Mouse (Mus musculus): ENCODE measurements around the gene Slc12a7.

Slc12a7 gene

DNA sequence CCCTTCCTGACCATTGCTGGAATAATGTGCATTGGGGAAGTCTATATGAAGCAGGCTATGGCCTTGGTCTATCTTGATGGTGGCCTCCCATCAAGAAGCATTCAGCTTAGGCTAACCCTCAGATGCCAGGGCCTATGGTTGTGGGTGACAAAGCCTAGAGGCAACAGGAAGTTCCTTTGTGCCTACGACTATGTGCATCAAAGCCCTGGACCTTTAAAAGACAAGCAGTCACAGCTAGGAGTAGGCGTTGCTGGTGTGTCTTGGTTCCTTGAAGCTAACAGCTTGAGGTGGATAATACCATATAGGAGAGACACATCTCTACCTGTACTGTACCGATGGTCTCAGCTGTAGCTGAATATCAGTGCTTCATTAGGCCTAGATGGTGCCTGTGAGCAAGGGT is 27.2 kb downstream of the Slc12a7 start:
- DNase-seq (ENCODE audit: extremely low spot score, low read depth, low spot score), result no peak

DNA sequence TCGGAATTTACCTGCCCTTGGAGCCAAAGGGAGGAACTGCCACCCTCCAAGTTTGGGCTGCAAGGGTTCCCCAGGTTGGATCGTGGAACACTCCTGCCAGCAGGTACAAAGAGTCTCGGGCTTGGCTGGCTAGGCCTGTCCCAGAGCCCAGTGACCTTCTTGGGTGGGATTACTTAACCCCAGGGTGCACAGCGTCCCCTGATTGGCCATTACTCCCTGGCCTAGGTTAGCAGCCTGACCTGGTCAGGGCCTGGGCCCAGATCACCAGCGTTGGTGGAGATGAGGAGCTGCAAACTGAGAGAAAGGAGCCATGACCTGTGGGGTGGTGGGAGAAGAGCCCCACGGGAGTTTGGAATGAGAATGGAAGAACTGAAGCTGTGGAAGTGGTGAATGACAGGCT is 30.0 kb downstream of the Slc12a7 start:
- no peak for DNase-seq (ENCODE audit: extremely low spot score, low read depth, low spot score)

DNA sequence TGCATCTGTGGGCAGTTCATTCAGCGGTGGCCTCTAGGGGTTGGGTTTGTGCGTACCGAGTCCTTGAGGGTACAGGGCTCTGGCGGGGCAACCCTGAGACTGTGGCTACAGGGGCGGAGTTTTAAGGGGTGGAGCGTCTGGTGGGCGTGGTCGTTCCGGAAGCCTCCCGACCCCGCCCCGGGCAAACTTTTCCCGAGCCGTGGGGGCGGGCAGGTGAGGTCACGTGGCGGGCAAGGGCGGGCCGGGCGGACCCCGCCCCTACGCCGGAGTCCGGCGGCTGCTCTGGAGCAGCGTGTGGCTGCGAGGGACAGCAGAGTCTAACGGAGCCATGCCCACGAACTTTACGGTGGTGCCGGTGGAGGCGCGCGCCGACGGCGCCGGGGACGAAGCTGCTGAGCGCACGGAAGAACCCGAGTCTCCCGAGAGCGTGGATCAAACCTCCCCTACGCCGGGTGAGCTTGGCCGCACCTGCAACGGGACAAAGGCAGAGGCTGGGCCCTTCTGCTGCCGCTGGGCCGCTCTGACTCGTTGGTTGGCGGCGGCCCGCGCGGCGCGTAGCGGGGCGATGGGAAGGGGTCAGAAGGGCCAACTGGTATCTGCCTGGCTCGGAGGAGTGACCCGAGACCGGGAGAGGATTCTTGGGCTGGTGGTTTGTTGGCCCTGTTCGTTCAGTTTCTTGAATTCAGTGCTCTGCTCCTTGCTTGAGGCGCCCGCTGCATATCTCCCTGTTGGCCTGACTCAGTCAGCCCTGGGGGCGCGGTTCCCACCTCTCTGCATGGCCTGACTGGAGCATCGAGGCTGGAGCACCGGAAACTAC is 30.8 kb downstream of the Slc12a7 start:
- peak; percentile 54 for DNase-seq (ENCODE audit: extremely low spot score, low read depth, low spot score)

DNA sequence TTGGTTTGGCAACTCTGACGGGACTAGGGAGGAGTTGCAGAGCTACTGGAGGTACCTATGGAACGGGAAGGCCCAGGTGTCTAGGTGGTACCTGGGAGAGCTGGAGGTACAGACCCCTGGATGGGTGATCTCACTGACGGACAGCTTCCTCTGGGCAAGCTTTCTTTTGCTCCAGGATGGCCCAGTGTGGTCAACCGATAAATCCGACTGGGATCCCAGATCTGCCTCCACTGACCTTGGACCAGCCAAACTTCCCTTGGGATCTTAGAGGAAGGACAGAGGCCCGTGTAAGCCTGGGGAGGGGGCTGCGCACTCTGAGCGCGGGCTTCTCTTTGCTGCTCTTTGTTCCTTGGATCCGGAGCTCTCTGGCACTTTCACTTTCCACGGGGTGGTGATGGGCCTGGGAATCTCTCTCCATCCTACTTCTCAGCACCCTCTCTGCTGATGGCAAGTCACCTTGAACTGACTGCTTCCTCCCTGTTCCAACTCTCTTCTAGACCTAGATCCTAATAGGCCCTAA is 31.4 kb downstream of the Slc12a7 start:
- peak; percentile 30 for DNase-seq (ENCODE audit: extremely low spot score, low read depth, low spot score)

DNA sequence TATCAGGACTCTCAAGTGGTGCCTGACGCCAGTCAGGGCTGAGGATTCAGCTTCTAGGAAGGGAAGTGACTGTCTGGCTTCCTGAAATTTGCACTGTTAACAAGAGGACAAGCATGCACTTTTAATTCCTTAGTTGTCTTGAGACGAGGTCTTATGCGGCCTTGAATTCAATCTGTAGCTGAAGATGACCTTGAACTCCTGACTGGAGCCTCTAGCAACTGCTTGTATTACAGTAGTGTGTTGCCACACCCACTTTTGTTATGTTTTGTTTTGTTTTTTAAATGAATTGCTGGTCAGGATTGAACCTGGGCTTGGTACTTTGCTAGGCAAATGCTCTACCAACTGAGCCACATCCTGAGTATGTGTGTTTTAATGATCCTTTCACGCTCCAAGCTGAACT is 32.5 kb downstream of the Slc12a7 start:
- DNase-seq (ENCODE audit: extremely low spot score, low read depth, low spot score), result no peak

DNA sequence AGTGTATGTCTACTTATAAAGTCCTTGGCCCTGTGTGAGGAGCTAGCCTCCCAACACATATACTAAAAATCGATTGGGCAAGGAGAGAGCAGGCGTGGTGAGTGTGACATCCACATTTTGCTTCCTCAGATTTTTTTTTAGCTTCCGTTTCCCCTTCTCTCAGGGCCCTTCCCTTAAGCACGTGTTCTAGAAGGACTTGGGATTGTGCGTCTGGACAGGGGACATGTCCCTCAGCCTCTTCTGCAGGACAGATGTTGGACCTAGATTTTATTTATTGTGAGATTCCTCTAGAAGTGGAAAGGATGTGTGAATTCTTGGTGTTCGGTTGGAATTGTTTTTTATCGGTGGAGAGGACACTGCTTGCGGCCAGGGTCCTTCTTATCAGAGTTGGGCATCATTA is 34.3 kb downstream of the Slc12a7 start:
- no peak for DNase-seq (ENCODE audit: extremely low spot score, low read depth, low spot score)

DNA sequence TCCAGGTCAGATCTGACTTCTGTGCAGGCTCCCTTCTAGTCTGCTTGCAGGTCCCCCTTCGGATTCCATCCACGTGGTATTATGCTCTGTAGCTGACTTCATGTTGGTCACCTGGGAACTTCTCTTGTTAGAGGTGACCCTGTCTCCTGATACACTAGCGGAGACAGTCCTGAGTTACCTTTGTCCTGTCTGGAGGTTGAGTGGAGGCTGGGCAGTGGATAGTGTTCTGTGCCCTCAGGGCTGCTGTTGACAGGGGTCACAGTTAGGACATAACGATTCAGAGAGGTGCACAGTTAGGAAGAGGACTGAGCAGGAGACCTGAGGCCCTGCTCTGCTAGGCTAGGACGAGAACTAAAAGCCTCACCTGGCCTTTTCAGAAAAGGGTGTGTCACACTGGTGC is 34.9 kb downstream of the Slc12a7 start:
- DNase-seq (ENCODE audit: extremely low spot score, low read depth, low spot score), result no peak

DNA sequence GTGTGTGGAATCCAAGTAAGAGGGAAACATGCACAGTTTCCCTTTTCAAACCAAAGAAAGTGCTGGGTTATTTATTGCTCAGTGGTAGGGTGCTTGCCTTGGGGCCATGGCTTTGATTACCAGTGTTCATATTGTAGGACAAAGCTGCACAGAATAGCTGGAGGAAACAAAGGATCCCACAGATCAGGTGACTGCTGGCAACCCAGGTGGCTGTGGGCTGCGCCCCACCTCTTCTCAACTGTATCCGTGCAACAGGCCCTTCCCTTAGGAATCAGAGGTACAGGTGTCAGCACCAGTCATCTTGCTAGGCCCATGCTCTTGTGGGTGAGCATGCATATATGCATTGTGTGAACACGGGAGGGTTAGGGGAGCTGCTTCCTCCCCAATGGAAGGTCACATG is 35.4 kb downstream of the Slc12a7 start:
- DNase-seq (ENCODE audit: extremely low spot score, low read depth, low spot score), result no peak

DNA sequence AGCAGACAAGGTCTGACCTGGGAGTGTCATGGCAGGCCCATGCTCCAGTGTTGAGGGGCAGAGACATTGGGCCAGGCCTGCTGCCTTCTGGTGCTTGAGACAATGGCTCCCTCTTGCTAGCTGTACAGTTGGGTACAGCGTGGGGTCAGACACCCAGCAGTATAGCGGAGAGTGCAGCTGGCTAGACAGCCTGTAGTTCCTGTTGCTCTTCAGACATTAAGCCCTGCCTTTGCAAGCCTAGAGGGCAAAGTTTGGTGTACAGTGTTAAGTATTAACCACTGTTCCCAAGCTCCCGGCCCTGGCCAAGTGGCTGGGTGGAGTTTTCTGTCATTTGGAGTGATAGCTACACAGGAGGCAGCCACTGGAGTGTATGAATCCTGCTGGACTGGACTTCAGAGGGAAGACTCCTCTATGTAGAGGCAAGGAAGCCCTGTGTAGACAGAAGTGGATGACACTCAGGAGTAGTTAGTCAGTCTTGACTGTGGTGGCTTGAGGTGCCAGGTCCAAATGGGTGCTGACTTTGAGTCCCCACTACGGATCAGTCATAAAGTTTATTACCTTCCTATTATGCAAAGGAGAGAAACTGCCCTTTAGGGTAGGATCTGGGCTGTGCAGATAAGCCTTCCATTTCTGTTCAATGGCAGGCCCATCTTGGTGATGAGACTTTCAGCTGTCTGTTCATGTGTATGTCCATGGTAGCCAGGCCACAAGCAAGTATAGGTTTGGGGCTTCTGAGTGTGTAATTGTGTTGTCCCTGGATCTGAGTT is 37.2 kb downstream of the Slc12a7 start:
- no peak for DNase-seq (ENCODE audit: extremely low spot score, low read depth, low spot score)

DNA sequence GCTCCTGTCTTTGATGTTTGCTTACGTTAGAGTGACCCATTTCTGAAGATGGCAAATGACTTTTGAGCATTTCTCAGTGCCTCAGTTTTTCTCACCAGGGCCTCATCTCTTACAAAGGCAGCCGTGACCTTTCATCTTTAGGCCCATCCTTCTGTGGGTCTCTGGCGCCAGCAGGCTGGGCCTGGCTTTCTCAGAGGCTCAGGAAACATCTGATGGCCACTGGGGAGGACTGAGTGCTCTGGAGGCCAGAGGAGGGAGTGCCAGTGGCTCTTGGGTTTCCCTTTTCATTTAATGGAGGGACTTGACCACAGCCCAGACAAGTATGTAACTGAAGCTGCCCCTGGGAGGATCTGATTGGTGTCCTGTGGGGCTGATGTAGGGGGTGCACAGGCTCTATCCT is 38.2 kb downstream of the Slc12a7 start:
- no peak for DNase-seq (ENCODE audit: extremely low spot score, low read depth, low spot score)

DNA sequence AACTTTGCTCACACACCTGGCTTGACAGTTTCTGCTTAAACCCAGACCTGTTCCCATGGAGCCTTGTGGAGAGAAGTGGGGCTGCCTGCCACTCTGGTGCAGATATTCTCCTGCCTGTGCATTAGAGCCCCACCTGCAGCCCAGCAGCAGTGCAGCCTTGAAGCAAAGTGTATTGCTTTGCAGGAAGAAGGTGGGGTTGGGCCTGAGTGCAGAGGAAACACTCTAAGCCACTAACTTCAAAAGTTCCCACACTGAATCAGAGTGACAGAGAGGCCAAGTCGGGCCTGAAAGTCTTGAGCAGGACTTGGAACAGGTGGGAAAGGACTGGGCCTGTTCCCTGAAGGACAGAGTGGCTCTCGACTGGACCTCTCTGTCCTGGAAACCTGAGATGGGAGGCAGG is 39.8 kb downstream of the Slc12a7 start:
- no peak for DNase-seq (ENCODE audit: extremely low spot score, low read depth, low spot score)

DNA sequence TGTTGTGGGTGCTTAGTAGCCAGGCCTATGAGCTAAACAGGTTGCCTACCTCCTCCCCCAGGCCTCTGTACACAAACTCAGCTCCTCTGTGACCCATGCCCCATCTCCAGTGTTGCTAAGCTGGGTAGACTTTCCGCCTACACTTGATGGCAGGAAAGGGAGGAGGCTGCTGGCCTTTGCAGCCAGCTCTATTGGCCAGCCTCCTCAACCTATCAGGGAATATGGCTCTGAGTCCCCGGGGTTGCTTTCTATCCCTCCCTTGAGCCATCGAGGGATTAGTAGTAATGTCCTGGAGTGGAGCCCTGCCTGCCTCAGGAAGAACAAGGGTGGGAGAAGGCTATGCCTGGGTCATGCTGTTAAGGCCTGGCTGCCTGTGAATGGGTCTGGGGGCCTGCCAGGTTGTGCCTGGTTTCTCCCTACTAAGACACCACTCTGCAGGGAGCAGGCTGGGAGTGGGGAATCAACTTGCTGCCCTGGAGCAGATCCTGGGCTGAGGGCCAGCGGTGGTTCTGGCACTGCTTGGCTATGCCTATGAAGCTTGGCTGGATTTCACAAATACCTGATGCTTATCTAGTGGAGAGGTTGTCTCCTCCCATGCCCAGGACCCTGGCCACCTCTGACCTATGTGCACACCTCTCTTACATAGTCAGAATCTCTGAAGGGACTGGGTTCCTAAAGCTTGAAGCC is 40.8 kb downstream of the Slc12a7 start:
- no peak for DNase-seq (ENCODE audit: extremely low spot score, low read depth, low spot score)

DNA sequence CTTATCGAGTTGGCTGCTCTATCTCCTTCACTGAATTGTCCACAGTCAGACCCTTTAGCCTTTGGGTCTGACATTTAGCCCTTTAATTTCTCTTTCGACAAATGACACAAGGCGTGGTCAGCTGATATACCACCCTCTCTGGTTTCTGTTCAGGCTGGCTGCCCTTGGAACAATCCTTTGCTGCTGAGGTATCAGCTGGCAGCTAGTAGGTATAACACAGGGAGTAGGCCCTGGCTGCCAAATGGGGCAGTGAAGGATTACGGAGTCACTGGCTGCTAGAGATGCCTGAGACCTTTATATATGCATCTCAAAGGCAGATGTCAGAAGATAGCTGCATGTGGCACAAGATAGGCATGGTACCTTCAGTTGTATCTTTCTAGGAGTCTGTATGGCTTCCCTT is 42.9 kb downstream of the Slc12a7 start:
- DNase-seq (ENCODE audit: extremely low spot score, low read depth, low spot score), result no peak

DNA sequence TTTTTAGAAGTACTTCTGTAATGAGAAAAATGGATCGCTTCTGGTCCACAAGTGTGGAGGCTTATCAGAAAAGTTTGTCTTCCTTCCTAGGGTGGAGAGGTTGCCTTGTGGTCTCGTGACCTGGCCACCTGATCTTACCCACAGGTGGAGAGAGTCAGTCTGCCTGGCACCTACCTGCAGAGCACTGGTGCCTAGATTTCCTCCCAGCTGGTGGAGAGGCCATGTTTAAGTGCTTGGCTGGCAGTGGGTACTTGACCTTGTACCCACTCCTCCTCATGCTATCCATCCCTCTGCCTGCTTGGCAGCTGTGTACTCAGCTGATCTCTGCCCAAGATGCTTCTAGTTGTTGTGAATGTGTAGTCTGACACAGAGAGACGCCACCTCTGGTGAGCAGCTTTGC is 44.7 kb downstream of the Slc12a7 start:
- no peak for DNase-seq (ENCODE audit: extremely low spot score, low read depth, low spot score)

DNA sequence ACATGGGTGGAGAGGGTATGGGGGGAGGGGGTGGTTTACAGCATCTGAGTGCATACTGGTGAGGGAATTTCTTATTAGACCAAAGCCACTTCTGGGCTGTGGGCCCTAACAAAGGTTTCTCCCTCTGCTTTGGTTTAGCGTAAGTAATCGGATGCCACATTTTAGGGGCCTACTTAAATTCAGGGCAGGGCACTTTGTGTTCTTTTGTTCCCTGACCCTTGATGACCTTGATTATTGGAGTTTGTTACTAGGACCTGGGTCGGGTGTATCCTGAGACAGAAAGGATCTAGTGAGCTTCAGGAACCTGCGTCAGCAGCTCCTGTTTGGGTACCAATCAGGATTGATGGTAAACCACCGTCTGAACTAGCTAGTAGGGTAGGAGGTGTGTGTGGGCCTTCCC is 49.6 kb downstream of the Slc12a7 start:
- DNase-seq (ENCODE audit: extremely low spot score, low read depth, low spot score), result no peak

DNA sequence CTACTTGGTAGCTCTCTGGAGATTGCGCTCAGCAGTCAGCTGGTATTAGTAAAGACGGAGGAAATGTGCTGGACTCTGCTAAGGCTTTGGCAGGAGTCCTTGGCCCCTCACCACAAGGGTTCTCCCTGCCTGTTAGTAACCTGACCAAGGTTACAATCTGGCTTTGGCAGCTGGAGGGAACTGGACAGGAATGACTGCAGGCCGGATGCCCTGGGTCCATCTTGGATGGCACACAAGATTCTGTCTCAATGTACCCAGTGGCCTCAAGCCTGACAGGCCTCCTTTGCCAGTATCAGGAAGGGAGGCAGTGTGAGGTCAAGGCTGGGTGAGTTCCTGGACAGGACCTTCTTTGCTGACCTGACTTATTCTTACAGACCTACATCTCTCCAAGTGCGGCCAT is 59.3 kb downstream of the Slc12a7 start:
- no peak for DNase-seq (ENCODE audit: extremely low spot score, low read depth, low spot score)

DNA sequence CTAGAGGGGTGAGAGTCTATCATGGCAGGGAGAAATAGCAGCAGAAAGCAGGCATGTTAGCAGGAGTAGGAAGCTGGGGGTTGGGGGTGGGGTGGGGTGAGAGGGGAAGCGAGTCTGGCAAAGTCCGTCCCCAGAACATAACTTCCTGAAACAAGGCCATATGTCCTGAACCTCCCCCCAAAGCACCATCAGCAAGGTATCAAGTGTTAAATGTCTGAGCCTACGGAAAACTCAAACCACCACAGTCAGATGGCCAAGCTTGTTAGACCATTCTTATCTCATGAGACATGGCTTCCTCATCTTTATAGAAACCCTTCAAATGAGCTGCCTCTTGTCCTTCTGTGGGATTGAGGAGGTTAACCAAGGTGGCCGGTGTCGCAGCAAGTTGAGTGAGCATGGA is 60.3 kb downstream of the Slc12a7 start:
- no peak for DNase-seq (ENCODE audit: extremely low spot score, low read depth, low spot score)

DNA sequence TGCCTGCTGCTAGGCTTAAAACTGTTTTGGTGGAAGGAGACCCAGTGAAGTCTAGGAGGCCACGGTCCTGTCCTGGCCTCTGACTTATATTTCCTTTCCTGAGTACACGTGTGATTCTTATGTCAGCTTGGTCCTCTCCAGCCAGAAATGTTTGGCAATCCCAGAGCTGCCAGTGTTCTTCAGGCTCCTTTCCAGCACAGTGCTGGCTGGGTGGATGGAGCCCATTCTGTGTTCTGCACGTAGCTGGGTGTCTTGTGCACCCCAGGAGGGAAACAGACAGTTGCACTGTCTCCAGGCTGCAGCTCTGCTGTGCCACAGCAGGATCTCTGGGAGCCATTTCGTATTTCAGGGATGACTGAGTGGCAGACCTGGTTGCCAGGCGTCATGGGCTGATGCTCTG is 66.2 kb downstream of the Slc12a7 start:
- no peak for DNase-seq (ENCODE audit: extremely low spot score, low read depth, low spot score)

DNA sequence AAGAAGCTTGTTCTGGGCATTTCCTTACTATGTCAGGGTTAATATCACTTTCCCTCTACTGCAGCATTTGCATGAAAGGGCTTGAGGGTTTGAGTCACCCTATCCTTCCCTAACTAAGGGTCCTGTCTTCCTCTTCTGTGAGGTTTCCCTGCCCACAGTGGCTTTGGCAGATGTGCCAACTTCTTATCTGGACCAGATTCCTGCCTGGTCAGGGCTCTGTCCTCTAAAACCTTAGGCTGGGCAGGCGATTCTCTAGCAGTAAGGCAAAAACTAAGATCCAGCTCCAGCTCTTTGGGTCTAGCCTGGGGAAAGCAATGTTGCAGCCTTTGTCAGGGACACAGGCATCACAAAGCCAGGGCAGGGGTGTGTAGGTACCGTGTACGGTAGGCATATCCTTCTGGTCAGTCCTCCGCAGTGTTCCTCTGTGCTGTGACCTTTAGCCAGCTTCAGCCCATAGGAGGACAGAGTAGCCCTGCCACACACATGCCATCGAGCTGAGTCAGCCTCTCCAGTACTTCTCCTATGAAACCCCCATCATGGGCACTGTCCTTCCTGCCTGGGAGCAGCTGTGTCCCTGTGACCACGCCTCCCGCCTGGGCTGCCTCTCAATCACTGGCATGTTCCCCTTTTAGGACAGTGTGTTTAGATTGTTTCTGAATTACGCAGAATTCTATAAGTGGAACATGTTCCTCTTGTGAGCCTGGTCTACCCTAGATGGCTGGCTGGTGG is 70.7 kb downstream of the Slc12a7 start:
- DNase-seq (ENCODE audit: extremely low spot score, low read depth, low spot score), result no peak

DNA sequence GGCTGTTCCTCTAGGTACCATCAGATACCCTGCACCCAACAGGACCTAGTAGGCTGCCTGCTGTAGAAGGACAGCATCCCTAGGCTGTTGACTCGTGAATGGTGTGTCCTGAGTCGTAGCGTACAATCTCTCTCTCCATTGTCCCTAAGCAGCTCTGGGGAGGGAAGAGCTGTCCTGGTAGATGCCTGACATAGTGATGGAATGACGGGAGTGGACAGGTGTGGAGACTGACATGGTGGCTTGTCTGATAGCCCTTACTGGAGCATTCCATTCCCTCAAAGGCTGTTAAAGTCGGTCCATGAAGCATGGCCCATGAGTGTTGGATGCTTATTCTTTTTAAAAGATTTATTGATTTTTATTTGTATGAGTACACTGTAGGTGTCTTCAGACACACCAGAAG is 72.0 kb downstream of the Slc12a7 start:
- no peak for DNase-seq (ENCODE audit: extremely low spot score, low read depth, low spot score)

DNA sequence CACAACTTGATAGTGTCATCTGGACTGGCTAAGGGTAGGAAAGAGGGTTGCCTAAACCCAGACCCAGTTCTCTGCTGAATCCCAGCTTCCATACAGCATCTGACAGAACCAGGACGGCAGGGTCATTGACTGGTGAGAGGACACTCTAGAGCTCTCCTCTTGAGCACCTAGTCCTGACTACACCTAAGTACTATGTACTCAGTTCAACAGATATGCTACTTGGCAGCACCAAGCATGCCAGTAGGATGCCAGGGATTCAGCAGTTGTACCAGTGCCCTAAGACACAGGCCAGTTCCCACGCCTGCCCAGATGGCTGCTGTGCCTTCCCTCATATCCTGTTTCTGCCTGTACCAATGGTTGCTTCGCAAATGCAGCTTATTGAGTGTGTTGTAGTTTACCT is 80.0 kb downstream of the Slc12a7 start:
- no peak for DNase-seq (ENCODE audit: extremely low spot score, low read depth, low spot score)
